ENCODE assay signal across 8 mouse cellular contexts in the genomic region with DNA sequence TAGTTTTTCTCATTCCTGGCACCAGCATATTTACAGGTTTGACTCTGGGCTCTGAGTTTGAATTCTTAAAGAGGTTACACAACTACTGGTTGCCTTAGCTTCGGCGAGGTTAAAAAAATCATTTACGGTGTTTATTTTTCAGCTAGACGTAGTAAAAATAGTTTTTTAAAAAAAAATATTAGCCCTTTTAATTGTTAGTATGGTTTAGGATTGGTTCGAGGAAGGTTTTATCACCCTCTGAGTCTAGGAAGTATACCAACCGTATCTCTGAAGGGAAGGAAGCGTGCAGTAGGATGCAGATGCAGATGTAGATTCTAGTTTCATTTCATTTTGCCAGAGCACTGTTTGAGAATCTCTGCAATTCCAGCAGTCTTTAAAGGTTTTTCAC. TPM values are rescaled to one million over a fixed set of nuclear protein-coding genes. Genes with fewer than 3 reads are reported as not detected.
A peak's percentile ranks its signal among the peaks of the same experiment; 100 is the strongest.
DNase-seq lines count a peak whose midpoint lies in the region; ATAC-seq and TF ChIP-seq lines count a peak whose summit lies in the region.

No protein-coding gene starts in this region.

- no peaks in the 10 kb centered on the region for H3K36me3 ChIP-seq in lung, embryonic 15.5 days
- no peaks in the 10 kb centered on the region for H3K36me3 ChIP-seq in embryonic facial prominence, embryonic 13.5 days
- H3K36me3 ChIP-seq in limb, embryonic 10.5 days: peaks cover 9% of the 10 kb centered on the region
- H3K36me3 ChIP-seq in small intestine, adult 2 months (ENCODE audit: control insufficient read depth, insufficient read depth, low read length): no peaks in the 10 kb centered on the region

- TF ChIP-seq POLR2A in small intestine, adult 2 months (IDR thresholded peaks at IDR 0.05; ENCODE audit: low read depth, low read length): no peak

- no peaks in the 10 kb centered on the region for H3K9me3 ChIP-seq in lung, embryonic 15.5 days
- H3K9me3 ChIP-seq in embryonic facial prominence, embryonic 13.5 days: no peaks in the 10 kb centered on the region
- no peaks in the 10 kb centered on the region for H3K9me3 ChIP-seq in limb, embryonic 10.5 days (replicated peaks)

- TF ChIP-seq CTCF in small intestine, adult 2 months (IDR thresholded peaks at IDR 0.05; ENCODE audit: extremely low read depth, insufficient read length, insufficient replicate concordance, low read depth, low read length): no peak

- WGBS in lung, embryonic 15.5 days: 2% methylated on average over 7 of the region's 7 CpGs
- 6% methylated on average over 7 of the region's 7 CpGs for WGBS in embryonic facial prominence, embryonic 13.5 days
- WGBS in limb, embryonic 10.5 days: 6% methylated on average over 7 of the region's 7 CpGs
- under 1% methylated on average over 7 of the region's 7 CpGs for WGBS in small intestine, adult 2 months

- H3K4me2 ChIP-seq in lung, embryonic 15.5 days: peak overlapping the region; percentile 67
- peak overlapping the region; percentile 77 for H3K4me2 ChIP-seq in embryonic facial prominence, embryonic 13.5 days

- no peak overlapping the region for H3K27ac ChIP-seq in lung, embryonic 15.5 days
- peak overlapping the region; percentile 94; the same call in 1 of the 2 replicates for H3K27ac ChIP-seq in embryonic facial prominence, embryonic 13.5 days
- peak overlapping the region; percentile 96 for H3K27ac ChIP-seq in limb, embryonic 10.5 days
- peak overlapping the region; percentile 54; the same call in 1 of the 2 replicates for H3K27ac ChIP-seq in small intestine, adult 2 months (ENCODE audit: insufficient read depth, low read depth, low read length)

- DNase-seq in lung, postnatal 36 days: no peak
- DNase-seq in limb, embryonic 10.5 days (ENCODE audit: low spot score): no peak
- DNase-seq in urinary bladder, postnatal 25 days (ENCODE audit: low spot score): no peak
- no peak for DNase-seq in thymus, postnatal 36 days
- no peak for DNase-seq in Muller cell, postnatal 12 days (ENCODE audit: inconsistent ontology term)

- no peak for ATAC-seq in lung, embryonic 15.5 days (ENCODE audit: borderline replicate concordance, extremely low read depth, low FRiP score, low TSS enrichment)
- ATAC-seq in embryonic facial prominence, embryonic 13.5 days (ENCODE audit: insufficient number of reproducible peaks, insufficient read depth, low FRiP score, low TSS enrichment, low read depth): no peak

- peaks cover 14% of the 10 kb centered on the region for H3K4me1 ChIP-seq in lung, embryonic 15.5 days
- peaks cover 10% of the 10 kb centered on the region for H3K4me1 ChIP-seq in embryonic facial prominence, embryonic 13.5 days
- H3K4me1 ChIP-seq in limb, embryonic 10.5 days: peaks cover 16% of the 10 kb centered on the region
- no peaks in the 10 kb centered on the region; the same call in 1 of the 2 replicates for H3K4me1 ChIP-seq in small intestine, adult 2 months (ENCODE audit: control insufficient read depth, insufficient read depth, insufficient read length, low read length)

- peak overlapping the region; percentile 91 for H3K9ac ChIP-seq in lung, embryonic 15.5 days
- peak overlapping the region; percentile 97 for H3K9ac ChIP-seq in embryonic facial prominence, embryonic 13.5 days

- H3K27me3 ChIP-seq in lung, embryonic 15.5 days: no peaks in the 10 kb centered on the region
- H3K27me3 ChIP-seq in embryonic facial prominence, embryonic 13.5 days: no peaks in the 10 kb centered on the region
- no peaks in the 10 kb centered on the region for H3K27me3 ChIP-seq in limb, embryonic 10.5 days (ENCODE audit: low read depth, poor library complexity, severe bottlenecking)
- H3K27me3 ChIP-seq in small intestine, adult 2 months (ENCODE audit: control insufficient read depth, insufficient read depth, low read length): no peaks in the 10 kb centered on the region

- peak overlapping the region; percentile 92 for H3K4me3 ChIP-seq in lung, embryonic 15.5 days
- H3K4me3 ChIP-seq in embryonic facial prominence, embryonic 13.5 days: peak overlapping the region; percentile 98
- peak overlapping the region; percentile 83 for H3K4me3 ChIP-seq in limb, embryonic 10.5 days
- peak overlapping the region; percentile 96 for H3K4me3 ChIP-seq in small intestine, adult 2 months (ENCODE audit: low read depth, low read length)

RNA-seq across cellular contexts. Expression of gene Rsbn1, which starts 1.6 kb away (rescaled TPM):
- polyA plus RNA-seq in lung, embryonic 15.5 days (2015; fragmentation: Nextera tagmentation; extraction: Ambion mirVana): 10.1 and 10.2 TPM in 2 replicates
- 12.9 and 14.6 TPM in 2 replicates for polyA plus RNA-seq in embryonic facial prominence, embryonic 13.5 days (2015; fragmentation: Nextera tagmentation; extraction: Ambion mirVana)
- polyA plus RNA-seq in limb, embryonic 10.5 days (2016; fragmentation: Nextera tagmentation; extraction: Ambion mirVana): 12.6 and 15.1 TPM in 2 replicates
- polyA plus RNA-seq in small intestine, adult 2 months (2012; rRNA removed): 1.2 and 2.7 TPM in 2 replicates

RNA-seq across cellular contexts. Expression of gene Phtf1, which starts 52.4 kb away (rescaled TPM):
- 25.0 and 29.2 TPM in 2 replicates for polyA plus RNA-seq in lung, embryonic 15.5 days (2015; fragmentation: Nextera tagmentation; extraction: Ambion mirVana)
- polyA plus RNA-seq in embryonic facial prominence, embryonic 13.5 days (2015; fragmentation: Nextera tagmentation; extraction: Ambion mirVana): 38.4 and 39.5 TPM in 2 replicates
- 28.7 and 33.3 TPM in 2 replicates for polyA plus RNA-seq in limb, embryonic 10.5 days (2016; fragmentation: Nextera tagmentation; extraction: Ambion mirVana)
- 2.0 and 3.2 TPM in 2 replicates for polyA plus RNA-seq in small intestine, adult 2 months (2012; rRNA removed)

RNA-seq across cellular contexts. Expression of gene Ptpn22, which starts 55.9 kb away (rescaled TPM):
- 1.0 and 2.5 TPM in 2 replicates for polyA plus RNA-seq in lung, embryonic 15.5 days (2015; fragmentation: Nextera tagmentation; extraction: Ambion mirVana)
- 0.56 and 0.95 TPM in 2 replicates for polyA plus RNA-seq in embryonic facial prominence, embryonic 13.5 days (2015; fragmentation: Nextera tagmentation; extraction: Ambion mirVana)
- 0.28 TPM in 1 of 2 replicates, not detected in the other for polyA plus RNA-seq in limb, embryonic 10.5 days (2016; fragmentation: Nextera tagmentation; extraction: Ambion mirVana)
- 1.5 and 6.3 TPM in 2 replicates for polyA plus RNA-seq in small intestine, adult 2 months (2012; rRNA removed)
